Comparison of ENCODE assay signal across 13 mouse cellular contexts in the genomic region with DNA sequence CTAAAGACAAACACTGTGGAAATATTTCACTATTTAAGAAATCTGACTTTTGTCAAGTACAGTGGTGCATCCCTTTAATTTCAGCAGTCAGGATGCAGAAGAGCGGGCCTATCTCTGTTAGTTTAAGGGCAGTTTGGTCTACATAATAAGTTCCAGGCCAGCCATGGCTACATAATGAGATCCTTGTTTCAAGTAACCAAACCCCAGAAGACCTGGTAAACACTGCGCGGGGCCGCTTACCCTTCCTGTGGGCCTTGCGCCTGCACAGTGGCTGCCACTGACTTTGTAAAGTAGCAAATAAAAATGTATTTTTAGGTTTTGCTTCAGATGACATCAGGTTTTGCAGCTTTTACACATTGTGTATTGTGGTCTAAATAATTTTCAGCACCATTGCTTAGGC.
"Had no signal": no experiment of that assay in that cellular context is flagged by ENCODE, and none has a peak within 500 bp of the region (broad histone marks: within the 10 kb centered on the region; RNA-seq: fewer than 3 reads in every experiment).

No protein-coding gene starts in this region.

- H3K4me2 ChIP-seq: lung, embryonic 14.5 days; midbrain, embryonic 11.5 days; midbrain, embryonic 13.5 days; midbrain, embryonic 15.5 days; neural tube, embryonic 12.5 days; stomach, embryonic 15.5 days had no signal

- H3K27ac ChIP-seq: midbrain, embryonic 13.5 days; midbrain, embryonic 15.5 days; neural tube, embryonic 12.5 days; stomach, embryonic 15.5 days; stomach, postnatal 0 days had no signal

- DNase-seq: lung, adult 18-20 months; lung, embryonic 14.5 days; lung, postnatal 10 days; lung, postnatal 4 days; right cerebral cortex, postnatal 14 days; thymus, postnatal 14 days; thymus, postnatal 36 days had no signal

- H3K27me3 ChIP-seq: midbrain, embryonic 13.5 days; midbrain, embryonic 15.5 days; neural tube, embryonic 12.5 days; stomach, embryonic 15.5 days had no signal

- ATAC-seq: midbrain, embryonic 13.5 days; midbrain, embryonic 15.5 days had no signal

- H3K9ac ChIP-seq: lung, embryonic 14.5 days; midbrain, embryonic 13.5 days; midbrain, embryonic 15.5 days; neural tube, embryonic 12.5 days; stomach, embryonic 15.5 days had no signal

- H3K9me3 ChIP-seq: midbrain, embryonic 13.5 days; midbrain, embryonic 15.5 days; neural tube, embryonic 12.5 days; stomach, embryonic 15.5 days had no signal

- H3K4me3 ChIP-seq: midbrain, embryonic 13.5 days; midbrain, embryonic 15.5 days; neural tube, embryonic 12.5 days; stomach, embryonic 15.5 days had no signal

- H3K4me1 ChIP-seq: midbrain, embryonic 13.5 days; midbrain, embryonic 15.5 days; neural tube, embryonic 12.5 days; stomach, embryonic 15.5 days had no signal
